Mouse (Mus musculus) cerebellum, adult 2 months (tissue): ENCODE results near the gene Sco1.

Experiments
- CTCF ChIP-seq: fragments of 200-500 bp; IDR thresholded peaks from 2 replicates; pipeline ENCODE4 v1.5.1; 2011; ENCODE audit warnings: low read depth, mild to moderate bottlenecking, control low read depth, low read length, moderate library complexity, borderline replicate concordance; ENCODE audit not compliant: insufficient read depth
- POLR2A ChIP-seq: fragments of 200-500 bp; IDR thresholded peaks from 2 replicates; pipeline ENCODE4 v1.6.1; 2011; ENCODE audit warnings: low read length, control low read depth, borderline replicate concordance; ENCODE audit not compliant: insufficient read depth

DNA sequence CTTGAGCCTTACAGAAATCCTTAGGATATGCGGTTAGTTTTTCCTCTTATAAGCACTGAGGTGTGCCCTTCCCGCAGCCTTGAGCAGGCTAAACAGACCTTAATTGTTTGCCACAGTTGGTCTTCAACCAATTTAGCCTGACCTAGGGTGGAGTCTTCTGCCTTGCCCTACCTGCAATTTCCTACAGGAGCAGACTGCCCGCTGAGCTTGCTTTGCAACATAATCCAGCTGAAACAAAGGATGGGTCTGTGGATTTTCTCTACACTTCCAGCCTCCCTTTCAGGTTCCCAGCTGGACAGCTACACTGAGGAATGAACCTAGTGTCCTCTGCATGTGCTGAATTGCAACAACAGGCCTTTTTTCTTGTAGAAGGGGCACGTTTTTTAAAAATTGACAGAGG lies 40.8 kb upstream of the Sco1 start:
- no peak for TF ChIP-seq POLR2A
- no peak for TF ChIP-seq CTCF
